Mouse (Mus musculus): ENCODE measurements around the gene Mapkapk2. TPM values are rescaled to one million over a fixed set of nuclear protein-coding genes. Genes with fewer than 3 reads are reported as not detected.

Gene Mapkapk2
- polyA plus RNA-seq, 1 experiment from 2014 or later: 57.5 TPM

- H3K27ac ChIP-seq: peak overlapping the region; percentile 95
- no peak for ATAC-seq (replicated peaks; ENCODE audit: insufficient number of reproducible peaks, insufficient read depth, low FRiP score, low read depth)
- H3K4me3 ChIP-seq: no peak overlapping the region
- H3K27me3 ChIP-seq: no peaks in the 10 kb centered on the region
- peak overlapping the region; percentile 56 for H3K4me2 ChIP-seq
- 53% methylated on average over 3 of the region's 3 CpGs for WGBS
- H3K9me3 ChIP-seq (replicated peaks): no peaks in the 10 kb centered on the region
- peaks cover 95% of the 10 kb centered on the region for H3K4me1 ChIP-seq (replicated peaks)
- no peaks in the 10 kb centered on the region for H3K36me3 ChIP-seq
- 0 out of 2 replicates have a peak overlapping the region, but pooled peaks have one; percentile 15 for H3K9ac ChIP-seq
Measured at GRCm38 (mm10) chr1:131091481-131091880, 6.1 kb downstream of the Mapkapk2 start.

- H3K4me3 ChIP-seq: no peak overlapping the region
- H3K9ac ChIP-seq: 0 out of 2 replicates have a peak overlapping the region, but pooled peaks have one; percentile 40
- 54% methylated on average over 4 of the region's 4 CpGs for WGBS
Measured at GRCm38 (mm10) chr1:131090877-131091276, 6.7 kb downstream of the Mapkapk2 start.

DNA sequence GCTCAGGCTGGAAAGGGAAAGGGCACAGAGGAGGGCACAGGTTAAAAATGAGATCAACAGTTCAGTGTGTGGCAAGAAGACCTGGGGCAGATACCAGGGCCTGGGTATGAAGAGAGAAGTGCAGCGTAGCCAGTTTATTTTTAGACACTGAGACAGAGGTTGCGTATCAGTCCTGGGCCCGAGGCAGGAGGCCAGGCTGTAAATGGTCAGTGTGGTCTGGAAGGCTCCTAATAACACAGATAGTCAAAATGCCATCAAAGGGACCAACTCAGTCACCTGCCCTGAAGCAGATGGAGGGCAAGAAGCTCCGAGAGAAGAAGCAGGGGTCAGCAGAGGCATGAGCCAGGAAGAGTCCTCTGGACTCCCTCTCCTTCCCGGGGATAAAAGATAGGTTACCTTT is 7.4 kb downstream of the Mapkapk2 start:
- no peaks in the 10 kb centered on the region for H3K36me3 ChIP-seq
- peaks cover 99% of the 10 kb centered on the region for H3K4me1 ChIP-seq (replicated peaks)
- peak overlapping the region; percentile 5; the same call in 1 of the 2 replicates for H3K4me3 ChIP-seq
- WGBS: 23% methylated on average over 5 of the region's 5 CpGs
- peak overlapping the region; percentile 95 for H3K27ac ChIP-seq
- peak overlapping the region; percentile 56 for H3K4me2 ChIP-seq
- H3K9me3 ChIP-seq (replicated peaks): no peaks in the 10 kb centered on the region
- H3K27me3 ChIP-seq: no peaks in the 10 kb centered on the region
- ATAC-seq (replicated peaks; ENCODE audit: insufficient number of reproducible peaks, insufficient read depth, low FRiP score, low read depth): peak; percentile 77
- peak overlapping the region; percentile 40 for H3K9ac ChIP-seq

More at GRCm38 (mm10) chr1:131090877-131091276, 6.7 kb downstream of the Mapkapk2 start:
- no peak for ATAC-seq (replicated peaks; ENCODE audit: insufficient number of reproducible peaks, insufficient read depth, low FRiP score, low read depth)
- H3K27me3 ChIP-seq: no peaks in the 10 kb centered on the region
- H3K27ac ChIP-seq: peak overlapping the region; percentile 95
- no peaks in the 10 kb centered on the region for H3K9me3 ChIP-seq (replicated peaks)
- no peaks in the 10 kb centered on the region for H3K36me3 ChIP-seq
- H3K4me2 ChIP-seq: peak overlapping the region; percentile 56
- peaks cover 99% of the 10 kb centered on the region for H3K4me1 ChIP-seq (replicated peaks)

DNA sequence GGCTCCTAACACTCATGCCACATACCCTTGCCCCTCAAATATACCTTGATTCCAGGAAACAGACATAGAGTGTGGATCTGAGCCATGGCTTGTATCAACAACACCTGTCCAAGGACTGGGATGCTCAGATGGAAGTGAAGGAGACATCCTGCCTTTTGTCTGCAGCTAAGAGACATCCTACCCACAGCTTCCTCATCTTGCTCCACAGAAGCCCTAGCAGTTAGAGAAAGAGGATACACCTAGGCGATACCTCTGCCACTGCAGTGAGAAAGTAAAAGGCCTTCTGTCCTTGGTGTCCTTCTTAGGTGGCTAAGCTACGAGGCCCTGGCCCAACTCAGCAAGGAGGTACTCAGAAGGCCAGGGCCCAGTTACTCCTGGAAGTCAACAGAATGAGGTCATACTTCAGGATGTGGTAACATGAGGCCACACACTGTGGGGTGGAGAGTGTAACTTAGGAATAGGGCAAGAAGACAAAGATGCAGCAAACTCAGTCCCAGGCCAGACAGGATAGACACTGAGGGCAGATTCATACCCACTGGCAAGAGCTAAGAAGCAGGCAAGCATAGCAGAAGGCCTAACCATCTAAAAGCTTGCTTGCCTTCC is 8.0 kb downstream of the Mapkapk2 start:
- Histone ChIP-seq H3K36me3 (no peaks in the 10 kb centered on the region), H3K27me3 (no peaks in the 10 kb centered on the region), H3K4me3 (0 out of 2 replicates have a peak overlapping the region, but pooled peaks have one; percentile 5), H3K4me1 (replicated peaks) (peaks cover 99% of the 10 kb centered on the region), H3K27ac (peak overlapping the region; percentile 95), H3K9me3 (replicated peaks) (no peaks in the 10 kb centered on the region), H3K9ac (peak overlapping the region; percentile 40), H3K4me2 (peak overlapping the region; percentile 56)
- 47% methylated on average over 2 of the region's 2 CpGs for WGBS
- ATAC-seq (replicated peaks; ENCODE audit: insufficient number of reproducible peaks, insufficient read depth, low FRiP score, low read depth): peak; percentile 30; the same call in 1 of the 2 replicates

GRCm38 (mm10) chr1:131088547-131088946 is 9.1 kb downstream of the Mapkapk2 start:
- no peaks in the 10 kb centered on the region for H3K36me3 ChIP-seq
- peaks cover 99% of the 10 kb centered on the region for H3K4me1 ChIP-seq (replicated peaks)
- no peak overlapping the region for H3K4me3 ChIP-seq
- no peaks in the 10 kb centered on the region for H3K9me3 ChIP-seq (replicated peaks)
- 33% methylated on average over 11 of the region's 11 CpGs for WGBS
- peak overlapping the region; percentile 25; the same call in 1 of the 2 replicates for H3K9ac ChIP-seq
- peak overlapping the region; percentile 95 for H3K27ac ChIP-seq
- no peaks in the 10 kb centered on the region for H3K27me3 ChIP-seq
- peak overlapping the region; percentile 56 for H3K4me2 ChIP-seq
- no peak for ATAC-seq (replicated peaks; ENCODE audit: insufficient number of reproducible peaks, insufficient read depth, low FRiP score, low read depth)

GRCm38 (mm10) chr1:131086907-131087306 is 10.7 kb downstream of the Mapkapk2 start:
- H3K27me3 ChIP-seq: no peaks in the 10 kb centered on the region

GRCm38 (mm10) chr1:131085957-131086739 is 11.5 kb downstream of the Mapkapk2 start:
- H3K4me3 ChIP-seq: no peak overlapping the region
- peaks cover 100% of the 10 kb centered on the region for H3K4me1 ChIP-seq (replicated peaks)
- peak overlapping the region; percentile 54 for H3K27ac ChIP-seq
- H3K36me3 ChIP-seq: no peaks in the 10 kb centered on the region
- 36% methylated on average over 4 of the region's 4 CpGs for WGBS
- ATAC-seq (replicated peaks; ENCODE audit: insufficient number of reproducible peaks, insufficient read depth, low FRiP score, low read depth): no peak
- no peaks in the 10 kb centered on the region for H3K27me3 ChIP-seq
- H3K9ac ChIP-seq: 0 out of 2 replicates have a peak overlapping the region, but pooled peaks have one; percentile 1
- H3K9me3 ChIP-seq (replicated peaks): no peaks in the 10 kb centered on the region
- H3K4me2 ChIP-seq: peak overlapping the region; percentile 11

More at GRCm38 (mm10) chr1:131086907-131087306, 10.7 kb downstream of the Mapkapk2 start:
- Histone ChIP-seq H3K9ac (peak overlapping the region; percentile 1; the same call in 1 of the 2 replicates), H3K4me3 (no peak overlapping the region), H3K9me3 (replicated peaks) (no peaks in the 10 kb centered on the region), H3K4me2 (peak overlapping the region; percentile 11), H3K27ac (peak overlapping the region; percentile 54), H3K4me1 (replicated peaks) (peaks cover 99% of the 10 kb centered on the region), H3K36me3 (no peaks in the 10 kb centered on the region)
- no peak for ATAC-seq (replicated peaks; ENCODE audit: insufficient number of reproducible peaks, insufficient read depth, low FRiP score, low read depth)
- 31% methylated on average over 7 of the region's 7 CpGs for WGBS

DNA sequence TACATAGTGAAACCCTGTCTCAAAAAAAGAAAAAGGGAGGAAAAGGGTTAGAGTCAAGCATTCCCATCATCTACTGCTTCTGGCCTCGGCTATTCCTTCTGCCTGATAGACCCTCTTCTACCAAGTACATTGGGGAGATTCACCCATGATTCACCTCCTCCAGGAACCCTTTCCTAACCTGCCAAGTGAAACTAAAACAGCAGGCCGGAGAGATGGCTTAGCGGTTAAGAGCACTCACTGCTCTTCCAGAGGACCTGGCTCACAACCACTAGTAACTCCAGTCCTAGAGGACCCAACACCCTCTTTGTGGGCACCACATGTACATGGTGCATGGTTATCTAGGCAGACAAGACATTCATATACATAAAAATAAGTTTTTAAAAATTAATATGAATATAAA is 12.4 kb downstream of the Mapkapk2 start:
- Histone ChIP-seq H3K9me3 (replicated peaks) (no peaks in the 10 kb centered on the region), H3K27me3 (no peaks in the 10 kb centered on the region), H3K9ac (no peak overlapping the region), H3K4me3 (no peak overlapping the region), H3K27ac (no peak overlapping the region; the same call in 1 of the 2 replicates), H3K4me2 (no peak overlapping the region), H3K4me1 (replicated peaks) (peaks cover 100% of the 10 kb centered on the region), H3K36me3 (no peaks in the 10 kb centered on the region)
- WGBS: 61% methylated on average over 3 of the region's 3 CpGs
- ATAC-seq (replicated peaks; ENCODE audit: insufficient number of reproducible peaks, insufficient read depth, low FRiP score, low read depth): no peak

DNA sequence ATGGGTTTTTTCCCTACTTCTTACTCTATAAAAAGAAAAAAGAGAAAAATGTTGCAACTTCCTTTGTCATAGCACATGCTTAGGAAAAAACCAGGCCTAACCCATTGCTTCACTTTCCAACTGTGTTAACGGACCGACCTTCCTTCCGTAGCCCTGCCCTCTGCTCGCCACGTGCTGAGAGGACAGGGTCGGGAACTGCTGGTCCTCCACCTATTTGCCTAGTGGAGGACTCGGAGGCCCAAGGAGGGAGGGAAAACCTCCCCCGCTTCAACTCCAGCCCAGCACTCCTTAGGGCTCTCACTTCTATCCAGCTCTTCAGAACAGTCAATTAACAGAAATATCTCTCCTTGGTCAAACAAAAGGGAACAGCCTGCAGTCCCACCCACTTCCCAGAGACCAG is 13.3 kb downstream of the Mapkapk2 start:
- peak overlapping the region; percentile 77 for H3K27ac ChIP-seq
- H3K36me3 ChIP-seq: no peaks in the 10 kb centered on the region
- H3K4me2 ChIP-seq: peak overlapping the region; percentile 43
- peak overlapping the region; percentile 12; the same call in 1 of the 2 replicates for H3K9ac ChIP-seq
- H3K4me3 ChIP-seq: no peak overlapping the region
- 25% methylated on average over 8 of the region's 8 CpGs for WGBS
- H3K4me1 ChIP-seq (replicated peaks): peaks cover 100% of the 10 kb centered on the region
- no peaks in the 10 kb centered on the region for H3K27me3 ChIP-seq
- ATAC-seq (replicated peaks; ENCODE audit: insufficient number of reproducible peaks, insufficient read depth, low FRiP score, low read depth): peak; percentile 64
- no peaks in the 10 kb centered on the region for H3K9me3 ChIP-seq (replicated peaks)

- H3K4me2 ChIP-seq: peak overlapping the region; percentile 43
- peak overlapping the region; percentile 77 for H3K27ac ChIP-seq
- peaks cover 100% of the 10 kb centered on the region for H3K4me1 ChIP-seq (replicated peaks)
- no peak for ATAC-seq (replicated peaks; ENCODE audit: insufficient number of reproducible peaks, insufficient read depth, low FRiP score, low read depth)
- 0 out of 2 replicates have a peak overlapping the region, but pooled peaks have one; percentile 2 for H3K9ac ChIP-seq
- no peaks in the 10 kb centered on the region for H3K27me3 ChIP-seq
- H3K36me3 ChIP-seq: no peaks in the 10 kb centered on the region
- 30% methylated on average over 4 of the region's 4 CpGs for WGBS
- no peaks in the 10 kb centered on the region for H3K9me3 ChIP-seq (replicated peaks)
- H3K4me3 ChIP-seq: no peak overlapping the region
Measured at GRCm38 (mm10) chr1:131083609-131084008, 14.0 kb downstream of the Mapkapk2 start.

DNA sequence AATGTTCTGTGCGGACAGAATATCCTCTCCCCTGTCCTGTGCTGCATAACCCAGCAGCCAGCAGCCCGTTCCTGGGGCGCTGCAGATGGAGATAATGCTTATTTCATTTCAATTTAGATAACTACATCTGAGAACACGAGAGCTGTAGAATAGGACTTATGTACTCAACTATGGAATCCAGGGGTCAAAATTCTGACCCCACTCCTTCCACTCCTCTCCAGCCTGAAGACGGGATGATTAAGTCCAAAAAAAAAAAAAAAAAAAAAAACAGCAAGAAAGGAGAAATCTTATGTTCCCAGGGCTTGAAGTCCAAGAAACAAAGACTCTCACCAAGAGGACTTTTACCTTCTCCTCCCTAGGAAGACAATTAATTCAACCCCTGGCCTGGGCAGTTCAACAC is 14.5 kb downstream of the Mapkapk2 start:
- H3K4me2 ChIP-seq: 0 out of 2 replicates have a peak overlapping the region, but pooled peaks have one; percentile 43
- H3K27me3 ChIP-seq: no peaks in the 10 kb centered on the region
- WGBS: 38% methylated on average over 5 of the region's 5 CpGs
- H3K4me1 ChIP-seq (replicated peaks): peaks cover 100% of the 10 kb centered on the region
- no peak for ATAC-seq (replicated peaks; ENCODE audit: insufficient number of reproducible peaks, insufficient read depth, low FRiP score, low read depth)
- H3K36me3 ChIP-seq: no peaks in the 10 kb centered on the region
- peak overlapping the region; percentile 77 for H3K27ac ChIP-seq
- no peaks in the 10 kb centered on the region for H3K9me3 ChIP-seq (replicated peaks)
- no peak overlapping the region for H3K4me3 ChIP-seq
- no peak overlapping the region; the same call in 1 of the 2 replicates for H3K9ac ChIP-seq

Measured in heart, embryonic 15.5 days (tissue).